Mouse (Mus musculus): Measurements from ENCODE around the gene Gm28047.

Gene Gm28047

DNA sequence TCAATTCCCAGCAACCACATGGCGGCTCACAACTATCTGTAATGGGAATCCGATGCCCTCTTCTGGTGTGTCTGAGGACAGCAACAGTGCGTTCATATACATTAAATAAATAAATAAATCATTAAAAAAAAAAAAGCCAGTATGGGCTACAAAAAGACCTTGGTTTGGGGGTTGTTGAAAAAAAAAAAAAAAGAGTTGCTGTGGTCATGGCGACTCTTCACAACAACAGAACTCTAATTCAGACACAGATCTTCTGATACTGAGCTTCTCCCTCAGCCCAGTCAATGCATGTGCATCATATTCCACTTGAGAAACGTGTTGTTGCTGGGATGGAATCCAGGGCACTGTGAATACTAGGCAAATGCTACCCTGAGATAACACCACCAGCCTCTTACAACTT lies 72.3 kb downstream of the Gm28047 start:
- no peak for DNase-seq (ENCODE audit: low read depth, low spot score)

DNA sequence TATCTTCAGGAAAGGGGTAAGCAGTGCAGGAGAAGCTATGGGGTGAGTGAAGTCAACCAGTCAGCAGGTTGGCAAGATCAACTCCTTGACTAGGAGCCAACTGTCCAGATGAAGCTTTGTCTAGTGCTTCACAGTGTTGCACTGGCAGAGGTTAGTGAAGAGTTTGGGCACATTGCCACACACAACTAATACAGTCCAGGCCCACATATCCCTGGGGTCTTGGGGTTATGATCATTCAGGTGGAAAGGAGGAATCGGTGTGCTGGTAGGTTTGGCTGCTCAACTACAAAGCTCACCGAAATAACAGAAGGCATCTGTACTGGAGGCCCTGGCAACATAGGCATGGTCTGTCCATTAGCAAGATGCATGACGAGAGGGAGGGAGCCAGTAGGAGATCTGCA lies 77.4 kb downstream of the Gm28047 start:
- no peak for DNase-seq (ENCODE audit: low read depth, low spot score)

DNA sequence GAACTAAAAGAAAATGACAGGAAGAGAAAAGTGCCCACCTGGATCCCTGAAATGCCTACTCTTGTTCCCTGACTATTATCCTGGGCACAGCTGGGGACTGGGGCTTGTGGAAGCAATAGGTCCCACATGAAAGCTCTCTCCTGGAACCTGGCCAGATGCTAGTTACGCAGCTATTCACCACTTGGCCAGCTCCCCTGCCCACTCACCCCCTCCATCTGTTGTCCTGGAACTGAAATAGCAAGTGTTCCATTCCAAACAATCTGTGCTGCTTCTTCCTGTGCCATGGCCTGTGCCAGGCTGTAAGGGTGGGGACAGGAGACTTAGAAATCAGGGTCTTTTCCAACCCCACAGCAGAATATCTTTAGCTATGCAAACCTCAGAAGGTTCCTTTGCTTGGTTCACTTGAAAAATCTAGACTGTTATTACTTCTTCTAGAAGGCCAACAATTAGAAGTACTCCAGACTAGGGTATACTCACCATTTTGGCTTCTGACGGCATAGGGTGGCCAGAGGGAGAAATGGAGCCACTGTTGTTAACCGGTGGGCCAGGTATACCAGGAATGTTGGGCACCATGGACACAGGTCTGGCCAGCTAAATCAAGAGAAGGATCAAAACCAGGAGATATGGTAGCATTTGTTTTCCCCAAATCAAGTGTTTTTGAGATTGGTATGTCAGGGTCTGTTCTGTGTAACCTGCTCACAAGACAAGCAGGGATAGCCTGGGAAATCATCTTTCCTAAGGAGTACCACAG lies 78.0 kb downstream of the Gm28047 start:
- DNase-seq (ENCODE audit: low read depth, low spot score) = no peak

DNA sequence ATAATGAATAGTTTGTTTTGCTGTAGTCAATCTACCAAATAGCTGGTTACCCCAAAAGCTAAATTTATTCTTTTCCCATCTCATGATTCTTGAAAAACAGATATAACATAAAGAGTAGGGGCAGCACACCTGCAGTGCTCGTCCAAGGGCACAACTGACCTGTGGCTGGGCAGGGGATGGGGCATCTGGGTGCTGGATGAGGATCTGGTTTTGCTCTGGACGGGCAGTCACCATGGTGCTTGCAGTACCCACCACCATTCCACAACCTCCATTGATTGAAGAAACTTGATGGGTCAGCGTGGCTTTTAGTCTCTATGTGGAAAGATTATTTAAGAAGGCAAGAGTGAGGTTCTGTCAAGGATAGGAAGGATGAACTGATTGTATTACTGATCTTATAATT lies 78.6 kb downstream of the Gm28047 start:
- DNase-seq (ENCODE audit: low read depth, low spot score) = no peak

DNA sequence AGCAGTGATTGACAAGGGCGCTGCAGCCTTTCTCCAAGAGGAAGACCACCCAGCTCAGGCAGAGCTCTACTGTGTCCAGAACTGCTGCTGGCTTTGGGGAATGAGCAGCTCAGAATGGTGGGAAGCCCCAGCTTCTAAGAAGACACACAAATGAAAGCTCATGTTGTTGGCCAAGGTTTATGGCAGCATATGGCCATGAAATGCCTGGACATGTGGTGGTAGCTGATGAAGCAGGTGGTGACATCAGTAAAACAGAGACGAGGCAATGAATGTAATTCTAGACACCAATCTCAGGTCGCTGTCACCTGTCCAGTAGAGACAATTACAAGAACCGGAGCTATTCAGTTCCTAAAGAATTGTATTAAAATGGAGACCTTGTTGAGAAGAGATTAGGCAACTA lies 80.1 kb downstream of the Gm28047 start:
- no peak for DNase-seq (ENCODE audit: low read depth, low spot score)

DNA sequence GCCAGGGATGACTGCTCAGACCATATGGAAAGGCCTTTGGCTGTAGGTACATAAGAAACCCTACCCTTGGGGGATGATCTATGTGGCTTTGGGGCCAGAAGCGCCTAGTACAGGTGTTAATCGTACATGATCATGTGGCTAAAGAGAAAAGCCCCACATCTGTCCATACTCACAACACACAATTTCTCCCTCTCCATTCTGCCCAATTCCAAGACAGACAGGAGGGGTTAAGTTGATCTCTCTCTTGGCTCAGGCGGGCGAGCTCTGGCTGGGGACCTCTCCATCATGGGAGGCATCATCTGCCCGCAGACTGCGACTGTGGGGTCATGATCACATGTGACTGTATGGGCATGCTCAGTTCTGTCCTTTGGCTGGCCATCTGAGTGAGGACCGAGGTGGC lies 90.9 kb downstream of the Gm28047 start:
- no peak for DNase-seq (ENCODE audit: low read depth, low spot score)

DNA sequence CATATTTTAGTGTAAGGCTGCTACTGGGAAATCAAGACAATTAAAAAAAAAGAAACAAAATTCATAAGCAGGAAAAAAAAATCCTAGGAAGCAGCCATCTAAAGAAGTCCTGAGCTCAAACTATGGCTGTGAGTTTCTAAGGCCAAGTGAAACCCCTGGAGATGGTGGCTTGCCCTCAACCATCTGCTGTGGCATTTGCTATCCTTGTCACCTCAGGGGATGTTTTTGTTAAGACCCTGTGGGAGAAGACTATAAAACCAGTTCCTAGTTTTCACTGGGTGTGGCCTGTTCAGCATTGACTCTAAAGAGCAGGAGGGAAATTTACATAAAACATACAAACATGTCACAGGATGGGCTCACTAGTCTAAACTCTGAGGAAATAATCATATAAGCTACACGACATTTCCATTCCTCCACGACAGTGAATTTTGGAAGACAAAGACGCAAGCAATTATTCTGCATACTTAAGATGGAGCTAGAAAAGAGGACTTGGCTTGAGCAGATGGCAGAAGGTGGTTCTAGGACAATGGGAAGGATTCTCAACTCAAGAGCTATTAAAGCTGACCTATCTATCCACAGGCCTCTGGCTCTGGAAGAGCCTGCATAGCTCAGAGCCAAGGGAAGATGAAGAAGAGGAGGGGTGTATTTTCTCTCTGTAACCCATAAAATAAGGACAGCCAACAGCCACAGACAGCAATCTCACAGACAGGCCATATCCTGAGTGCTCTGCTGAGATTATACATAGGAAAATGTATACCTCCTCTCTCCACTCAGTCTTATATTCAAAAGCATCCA lies 92.6 kb downstream of the Gm28047 start:
- DNase-seq (ENCODE audit: low read depth, low spot score) = no peak

DNA sequence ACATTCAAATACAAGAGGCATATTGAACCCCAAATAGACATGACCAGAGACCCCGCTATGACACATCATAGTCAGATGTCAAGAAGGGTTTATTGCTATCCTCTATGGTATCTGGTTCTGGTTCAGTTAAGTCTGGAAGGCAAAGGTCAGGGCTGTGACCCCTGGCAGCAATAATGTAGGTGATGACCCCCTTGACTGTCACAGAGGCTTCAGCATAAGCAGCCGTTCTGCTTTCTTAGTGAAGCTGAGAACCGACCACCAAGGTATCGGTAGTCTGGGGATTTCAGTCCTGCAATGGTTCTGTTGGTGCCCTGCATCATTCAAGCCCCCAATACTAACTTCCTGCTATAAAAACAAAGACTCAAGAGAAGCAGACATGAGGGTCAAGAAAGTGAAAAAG lies 93.3 kb downstream of the Gm28047 start:
- DNase-seq (ENCODE audit: low read depth, low spot score) = no peak

DNA sequence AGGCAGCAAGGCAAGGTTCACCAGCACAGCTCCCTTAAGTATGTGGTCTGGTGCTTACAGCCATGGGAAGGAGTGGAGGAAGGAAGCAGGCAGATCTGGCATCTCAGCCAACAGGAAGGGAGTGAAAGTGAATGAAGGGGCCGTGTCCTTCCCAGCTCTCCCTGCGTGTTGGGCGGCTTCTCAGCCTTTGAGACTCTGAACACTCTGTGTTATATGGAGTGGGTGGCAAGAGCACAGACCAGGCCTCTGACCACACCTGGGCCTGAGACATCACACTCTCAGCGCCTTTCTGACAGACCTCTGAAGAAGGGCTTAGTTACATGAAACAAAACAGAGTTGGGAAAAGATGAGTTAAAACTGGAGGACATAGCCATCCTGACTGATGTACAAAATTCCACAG lies 94.3 kb downstream of the Gm28047 start:
- no peak for DNase-seq (ENCODE audit: low read depth, low spot score)

DNA sequence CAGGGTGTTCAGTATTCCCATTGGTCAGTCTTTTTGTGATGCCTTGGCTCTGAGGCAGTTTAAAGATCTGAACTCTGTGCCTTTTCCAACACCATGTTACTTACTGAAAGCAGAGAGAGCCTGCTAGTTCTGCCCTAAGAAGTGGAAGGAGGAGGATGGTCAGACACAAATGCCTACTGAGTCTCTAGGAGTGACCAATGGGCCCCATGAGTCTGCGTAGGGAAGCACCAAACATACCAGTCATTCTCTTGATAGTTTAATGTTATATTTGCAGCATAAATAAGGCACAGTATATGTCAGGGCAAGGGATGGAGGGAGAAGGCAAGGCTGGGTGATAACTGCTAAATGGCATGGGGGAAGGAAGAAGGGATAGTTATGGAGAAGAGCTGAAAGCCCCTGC lies 96.5 kb downstream of the Gm28047 start:
- DNase-seq (ENCODE audit: low read depth, low spot score) = no peak

DNA sequence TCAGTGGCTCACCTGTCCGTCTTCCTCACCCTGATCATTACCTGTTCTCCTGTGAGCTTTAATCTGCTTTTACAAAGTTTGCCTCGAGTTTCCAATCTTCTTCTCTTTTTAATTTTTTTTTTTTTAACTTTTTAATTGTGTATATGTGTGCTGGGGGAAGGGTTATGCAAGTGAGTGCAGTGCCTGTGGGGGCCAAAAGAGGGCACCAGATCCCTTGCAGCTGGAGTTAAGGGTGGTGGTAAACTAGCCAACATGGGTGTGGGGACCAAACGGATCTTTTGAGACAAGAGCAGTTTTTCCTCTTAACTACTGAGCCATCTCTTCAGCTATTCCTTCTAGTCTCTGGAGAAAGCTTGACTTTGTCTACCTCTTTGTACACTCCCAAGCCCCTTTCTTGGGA lies 96.9 kb downstream of the Gm28047 start:
- DNase-seq (ENCODE audit: low read depth, low spot score) = peak; percentile 61

DNA sequence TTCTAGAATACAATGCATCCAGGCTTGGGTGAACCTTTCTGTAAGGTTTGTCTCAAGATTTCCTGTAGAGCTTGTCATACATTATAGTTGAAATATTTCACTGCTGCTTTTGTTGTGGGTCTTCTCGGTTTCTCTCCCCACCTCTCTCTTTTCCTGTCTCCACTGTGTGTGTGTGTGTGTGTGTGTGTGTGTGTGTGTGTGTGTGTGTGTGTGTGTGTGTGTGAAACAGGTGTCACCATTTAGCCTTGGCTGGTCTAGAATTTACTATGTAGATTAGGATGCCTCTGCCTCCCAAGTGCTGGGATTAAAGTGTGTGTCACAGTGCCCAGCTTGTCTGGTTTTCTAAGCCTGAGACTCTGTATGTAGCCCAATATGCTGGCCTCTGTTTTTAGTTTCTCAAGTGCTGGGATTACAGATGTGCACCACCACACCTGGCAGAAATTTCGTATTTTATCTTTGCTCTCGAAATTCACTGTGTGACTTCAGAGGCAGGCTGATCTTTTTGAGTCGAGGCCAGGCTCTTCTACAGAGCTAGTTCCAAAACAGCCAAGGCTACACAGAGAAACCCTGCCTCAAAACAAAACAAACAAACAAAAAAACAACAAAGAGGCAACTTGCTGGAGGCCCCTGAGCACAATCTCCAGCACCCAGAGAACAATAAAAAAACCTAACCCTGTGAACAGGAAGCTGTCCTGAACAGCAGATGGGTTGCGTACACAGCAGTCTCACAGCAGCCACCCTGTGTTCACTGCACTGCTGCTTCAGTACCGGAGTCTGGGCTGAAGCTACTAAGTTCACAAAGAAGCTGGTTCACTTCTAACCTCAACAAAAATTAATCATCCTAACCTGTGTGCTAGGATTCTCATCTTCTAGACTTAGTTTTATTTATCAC lies 98.5 kb downstream of the Gm28047 start:
- no peak for DNase-seq (ENCODE audit: low read depth, low spot score)

DNA sequence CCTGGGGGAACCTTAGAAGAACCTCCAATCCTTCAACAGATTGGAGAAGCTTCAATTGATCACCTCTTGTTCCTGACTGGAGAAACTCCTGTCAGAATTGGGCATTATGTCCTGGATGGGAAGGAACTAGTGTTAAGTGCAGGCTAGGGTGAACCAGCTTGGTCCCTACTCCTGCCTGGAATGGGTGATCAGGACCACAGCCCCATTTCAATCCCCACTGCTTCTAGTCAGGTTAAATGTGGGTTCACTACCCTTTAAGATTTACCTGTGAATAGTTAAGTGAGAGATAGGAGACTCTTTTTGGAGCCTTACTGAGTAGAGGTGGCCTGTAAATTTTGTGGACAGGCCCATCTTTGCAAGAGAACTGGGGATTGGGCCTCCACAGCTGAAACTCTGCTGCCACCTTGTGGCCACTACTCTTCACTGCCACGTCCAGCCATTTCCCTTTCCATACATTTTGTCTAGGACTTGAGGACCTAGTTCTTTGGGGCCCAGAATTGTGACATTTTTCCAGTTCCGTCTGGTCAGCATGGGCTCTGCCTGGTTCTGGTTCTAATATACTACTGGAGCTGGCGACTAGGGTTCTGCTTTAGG lies 99.9 kb downstream of the Gm28047 start, which contains the start of gene Npff:
Gene Npff, minus strand, starts transcription at position 51 of the 594 bp plus-strand sequence.
- peak; percentile 76 for DNase-seq (ENCODE audit: low read depth, low spot score)

DNA sequence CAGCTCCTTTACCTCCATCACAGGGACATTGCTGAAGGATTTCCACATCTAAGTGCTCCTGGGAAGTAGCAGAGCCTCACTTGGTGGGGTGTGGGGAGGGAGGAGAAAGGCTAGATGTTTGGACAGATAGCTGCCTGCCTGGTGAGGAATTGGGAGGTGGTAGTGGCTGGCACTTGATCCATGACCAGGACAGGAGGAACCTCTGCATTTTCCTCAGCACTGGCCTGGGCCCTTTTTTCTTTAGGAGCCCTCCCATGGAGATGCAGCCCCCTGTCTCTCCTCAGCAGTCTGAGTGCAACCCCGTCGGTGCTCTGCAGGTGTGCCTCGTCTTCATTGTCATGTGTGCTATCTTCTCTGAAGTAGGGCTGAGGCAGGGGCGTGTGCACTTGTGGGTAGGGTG lies 103.4 kb downstream of the Gm28047 start:
- DNase-seq (ENCODE audit: low read depth, low spot score) = no peak

DNA sequence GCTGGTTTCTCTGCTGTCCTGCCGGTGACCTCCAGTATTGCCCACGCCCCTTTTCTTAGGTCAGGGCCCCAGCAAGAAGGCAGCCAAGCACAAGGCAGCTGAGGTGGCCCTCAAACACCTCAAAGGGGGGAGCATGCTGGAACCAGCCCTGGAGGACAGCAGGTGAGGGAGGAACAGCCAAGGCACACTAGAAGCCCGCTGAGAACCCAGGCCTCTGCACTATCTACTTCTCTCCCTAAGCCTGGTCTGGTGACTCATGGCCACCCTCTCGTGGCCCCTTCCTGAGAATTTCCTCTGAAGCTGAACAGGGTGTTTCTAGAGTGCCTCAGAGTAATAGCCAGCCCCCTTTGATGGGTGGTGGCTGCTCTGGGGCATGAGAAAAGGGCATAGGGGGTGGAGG lies 104.5 kb downstream of the Gm28047 start:
- no peak for DNase-seq (ENCODE audit: low read depth, low spot score)

DNA sequence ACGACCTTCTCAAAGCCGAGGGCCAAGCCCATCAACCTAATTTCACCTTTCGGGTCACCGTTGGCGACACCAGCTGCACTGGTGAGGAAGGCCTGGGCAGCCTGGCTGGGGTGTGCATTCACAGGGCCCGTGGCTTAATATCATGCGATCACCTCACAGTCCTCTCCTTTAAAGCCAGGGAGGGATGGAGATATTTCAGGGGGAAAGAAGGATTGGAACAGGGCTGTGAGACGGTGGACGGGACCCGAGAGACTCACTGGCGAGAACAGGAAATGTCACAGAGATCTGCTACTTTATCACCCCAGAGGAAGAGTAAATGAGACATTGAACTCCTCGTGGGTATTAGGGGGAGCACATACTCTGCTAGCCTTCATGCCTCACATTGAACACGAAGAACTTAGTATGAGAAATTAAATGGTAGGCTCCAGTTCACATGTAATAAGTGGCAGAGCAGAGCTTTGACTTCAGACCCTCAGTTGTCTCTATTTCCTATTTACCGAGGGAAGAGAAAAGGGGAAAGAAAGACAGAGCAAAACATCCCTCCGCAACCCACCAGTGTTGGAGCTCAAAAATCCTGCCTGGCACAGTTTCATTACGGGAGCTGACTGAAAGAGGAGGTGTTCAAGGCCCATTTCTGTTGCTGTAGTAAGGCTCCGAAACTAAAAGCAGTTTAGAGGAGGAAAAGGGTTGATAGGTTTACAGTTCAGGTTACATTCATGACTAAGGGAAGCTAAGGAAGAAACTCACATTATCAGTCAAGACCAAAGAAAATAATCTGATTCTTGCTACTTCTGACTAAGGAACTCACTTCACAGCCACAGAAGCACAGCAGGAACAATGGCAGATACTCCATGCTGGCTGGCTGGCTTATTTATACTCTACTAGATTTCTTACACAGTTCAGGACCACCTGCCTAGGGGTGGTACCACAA lies 105.4 kb downstream of the Gm28047 start:
- DNase-seq (ENCODE audit: low read depth, low spot score) = no peak

DNA sequence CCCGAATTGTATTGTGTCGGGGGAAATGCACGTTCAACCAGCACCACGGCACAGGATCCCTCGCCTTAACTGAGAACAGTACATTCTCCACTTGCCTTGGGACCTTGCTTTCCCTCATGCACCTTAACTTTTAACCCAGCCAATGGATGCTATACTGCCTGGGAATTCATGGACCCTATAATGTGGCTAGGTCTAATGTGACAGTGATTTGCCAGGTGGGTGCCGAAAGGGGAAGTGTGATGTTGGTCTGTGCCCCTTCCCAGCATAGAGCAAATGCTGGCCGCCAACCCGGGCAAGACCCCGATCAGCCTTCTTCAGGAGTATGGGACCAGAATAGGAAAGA lies 106.0 kb downstream of the Gm28047 start:
- DNase-seq (ENCODE audit: low read depth, low spot score) = no peak

DNA sequence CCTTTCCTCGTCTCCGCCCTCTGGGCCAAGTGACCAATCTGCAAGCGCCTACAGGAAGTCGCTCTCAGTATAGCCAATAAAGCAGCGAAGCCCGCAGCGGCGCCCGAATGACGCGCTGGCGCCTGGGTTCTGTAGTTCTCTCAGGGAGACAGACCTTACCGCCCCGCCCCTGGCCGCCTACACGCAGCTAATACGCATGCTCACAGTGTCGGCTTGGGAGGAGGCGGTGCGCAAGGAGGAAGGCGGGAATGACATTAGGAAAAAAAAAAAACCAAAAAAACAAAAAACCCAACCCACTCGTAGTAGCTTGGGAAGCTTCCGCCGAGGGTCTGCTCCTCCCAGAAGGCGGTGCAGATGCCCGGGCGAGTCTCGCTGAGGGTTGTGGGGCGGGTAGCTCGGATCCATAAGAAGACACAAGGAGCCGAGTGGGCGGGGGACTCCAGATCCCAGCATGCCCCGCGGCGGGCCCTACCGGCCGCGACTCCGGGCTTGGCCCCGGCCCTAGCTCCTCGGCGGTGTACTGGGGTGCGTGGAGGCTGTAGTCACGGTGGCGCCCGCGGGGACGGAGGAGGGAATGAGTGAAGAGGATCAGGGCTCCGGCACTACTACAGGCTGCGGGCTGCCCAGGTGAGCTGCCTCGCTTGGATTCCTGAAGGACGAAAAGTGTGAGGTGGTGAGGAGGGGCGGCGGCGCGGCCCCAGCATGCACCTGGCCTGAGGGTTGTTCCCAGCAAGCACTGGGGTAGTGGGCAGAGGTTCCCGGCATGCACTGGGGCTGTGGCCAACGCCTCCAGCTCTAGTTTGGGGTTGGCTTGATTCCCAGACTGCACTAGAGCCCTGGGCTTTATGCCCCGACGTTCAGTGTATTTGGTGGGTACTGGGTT lies 106.7 kb downstream of the Gm28047 start, which contains the start of gene Tarbp2:
Gene Tarbp2, plus strand, starts transcription at position 217 of the 883 bp plus-strand sequence.
- peak; percentile 100 for DNase-seq (ENCODE audit: low read depth, low spot score)

DNA sequence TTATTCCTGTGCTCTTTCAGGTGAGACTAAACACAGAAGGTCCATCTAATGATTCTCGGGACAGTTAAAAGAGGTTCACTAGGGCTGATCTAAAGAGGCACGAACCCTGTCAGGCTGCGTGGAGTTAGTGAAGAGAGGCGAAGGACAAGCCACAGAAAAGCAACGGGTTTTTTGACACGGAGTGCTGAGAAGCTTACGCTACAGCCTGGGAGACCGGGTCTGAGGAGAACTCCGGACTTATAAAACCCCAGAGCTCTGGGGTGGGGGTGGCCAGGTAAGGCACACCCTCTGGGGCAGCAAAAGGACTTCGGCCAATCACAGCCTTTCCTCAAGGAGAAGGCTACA lies 107.3 kb downstream of the Gm28047 start:
- no peak for DNase-seq (ENCODE audit: low read depth, low spot score)

Measured in ES-CJ7 (cell line).